Mouse (Mus musculus): ENCODE measurements around the gene Rabep1. TPM values are rescaled to one million over a fixed set of nuclear protein-coding genes. Genes with fewer than 3 reads are reported as not detected.

Gene Rabep1
- total RNA-seq, 2 experiments from 2014 or later: 115 to 117 TPM

DNA sequence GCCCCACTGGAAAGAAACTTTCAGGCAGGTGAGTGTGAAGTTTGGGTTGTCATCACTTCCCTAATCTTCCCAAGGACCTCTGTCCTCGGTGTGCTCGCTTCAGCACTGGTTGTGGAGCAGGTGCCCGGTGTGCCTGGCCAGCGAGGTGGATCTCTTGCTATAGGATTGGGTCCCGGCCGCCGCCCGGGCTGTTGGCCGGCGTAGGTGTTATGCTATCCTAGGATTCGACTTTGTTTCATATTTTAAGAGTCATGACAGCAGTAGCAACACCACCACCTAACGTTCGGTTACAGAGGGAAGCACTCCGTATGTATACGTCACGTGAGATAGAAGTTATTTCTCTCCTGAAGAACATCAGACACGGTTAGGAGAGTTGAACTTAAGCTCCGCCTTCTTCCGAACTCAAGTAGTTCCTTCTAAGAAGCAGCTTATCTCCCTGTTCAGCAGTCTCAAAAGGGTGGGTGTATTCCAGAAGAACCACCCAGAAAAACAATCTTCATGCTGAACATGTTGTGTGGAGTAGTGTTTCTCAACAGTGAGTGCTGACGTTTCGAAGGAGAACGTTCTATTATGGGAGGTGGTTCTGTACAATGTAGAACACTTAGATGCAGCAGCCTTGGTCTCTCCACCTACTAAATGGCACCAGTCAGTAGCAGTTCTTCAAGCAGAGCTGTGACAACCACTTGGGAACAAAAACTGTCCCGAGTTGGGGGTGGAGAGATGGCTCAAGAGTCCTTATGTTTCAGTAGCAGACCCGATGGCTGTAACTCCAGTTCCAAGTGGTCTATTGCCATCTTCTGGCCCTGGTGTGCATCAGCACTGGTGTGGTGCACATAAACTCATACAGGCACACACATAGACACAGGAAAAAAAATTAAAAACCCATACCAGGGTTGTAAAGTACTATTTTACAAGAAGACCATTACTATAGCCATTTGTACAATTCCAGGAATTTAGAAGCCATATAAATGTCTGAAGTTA is 126.3 kb downstream of the Rabep1 start:
- DNase-seq (ENCODE audit: low spot score in 2 of 2): no peak

DNA sequence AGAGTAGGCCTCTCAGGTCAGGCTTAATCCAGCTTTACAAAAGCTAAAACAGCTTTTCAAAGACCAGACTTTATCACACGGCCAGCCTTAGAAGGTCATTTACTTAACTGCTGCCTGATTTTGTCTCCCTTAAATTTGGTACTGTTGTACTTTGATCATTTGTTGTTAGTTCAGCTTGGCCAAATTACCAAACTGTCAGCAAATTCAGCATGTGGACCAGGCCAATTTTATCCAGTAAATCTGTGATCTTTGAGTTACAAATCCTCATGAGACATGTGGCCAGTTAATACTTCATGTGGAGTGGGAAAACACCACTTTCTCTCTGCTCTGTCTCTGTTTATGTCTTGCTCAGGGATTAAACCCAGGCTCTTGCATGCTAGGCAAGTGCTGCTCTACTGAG is 128.0 kb downstream of the Rabep1 start:
- no peak for DNase-seq (ENCODE audit: low spot score in 2 of 2)

DNA sequence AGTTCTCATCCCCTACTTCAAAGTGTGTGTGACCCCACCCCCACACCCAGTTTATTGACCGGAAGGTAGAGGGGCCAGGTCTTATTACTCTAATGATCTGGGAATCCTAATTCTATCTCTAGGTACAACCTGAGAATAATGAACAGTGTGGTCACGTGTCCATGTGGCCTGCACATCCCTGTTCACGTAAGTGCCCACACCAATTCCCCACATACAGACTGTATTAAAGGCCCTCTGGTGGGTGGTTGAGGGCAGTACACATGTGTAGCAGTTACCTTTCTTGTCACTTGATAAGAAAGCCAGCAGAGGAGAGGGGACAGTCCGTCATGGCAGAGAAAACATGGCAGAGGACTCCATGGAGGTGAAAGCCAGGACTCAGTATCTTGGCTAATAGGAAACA is 129.4 kb downstream of the Rabep1 start:
- no peak for DNase-seq (ENCODE audit: low spot score in 2 of 2)

DNA sequence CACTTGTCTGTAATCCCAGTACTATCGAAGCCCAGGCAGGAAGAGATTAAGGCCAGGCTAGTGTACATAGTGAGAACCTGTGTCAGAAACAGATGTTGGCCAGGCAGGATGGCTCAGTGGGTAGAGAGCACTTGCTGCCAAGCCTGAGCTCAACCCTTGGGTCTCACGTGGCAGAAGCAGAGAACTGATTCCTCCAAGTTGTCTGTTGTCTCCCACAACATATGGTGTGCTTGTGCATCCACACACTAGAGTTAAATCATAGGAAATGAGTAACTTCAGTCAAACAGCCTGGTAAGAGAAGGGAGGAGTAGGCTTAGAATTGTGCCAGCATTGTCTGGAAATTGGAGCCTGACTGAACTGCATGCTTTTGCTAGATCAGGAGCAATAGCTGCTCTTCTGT is 130.6 kb downstream of the Rabep1 start:
- DNase-seq (ENCODE audit: low spot score in 2 of 2): no peak

DNA sequence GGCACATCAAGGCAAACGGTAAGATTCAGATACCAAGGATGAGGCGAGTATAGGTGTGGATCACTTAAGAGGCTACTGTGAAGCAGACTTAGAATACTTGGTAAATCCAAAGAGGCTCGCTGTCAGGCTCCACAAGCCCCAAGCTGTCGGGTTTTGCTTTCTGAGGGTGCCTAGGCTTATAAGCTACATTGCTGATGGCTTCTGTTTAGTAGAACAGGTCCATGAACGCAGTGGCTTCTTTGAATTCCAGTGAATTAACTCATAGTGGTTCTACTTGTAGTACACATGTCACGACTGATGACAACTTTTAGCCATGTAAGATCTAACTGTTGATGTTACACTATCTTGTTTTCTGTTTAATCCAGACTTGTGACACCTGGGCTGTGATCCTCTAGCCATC is 132.7 kb downstream of the Rabep1 start:
- DNase-seq (ENCODE audit: low spot score in 2 of 2): no peak

DNA sequence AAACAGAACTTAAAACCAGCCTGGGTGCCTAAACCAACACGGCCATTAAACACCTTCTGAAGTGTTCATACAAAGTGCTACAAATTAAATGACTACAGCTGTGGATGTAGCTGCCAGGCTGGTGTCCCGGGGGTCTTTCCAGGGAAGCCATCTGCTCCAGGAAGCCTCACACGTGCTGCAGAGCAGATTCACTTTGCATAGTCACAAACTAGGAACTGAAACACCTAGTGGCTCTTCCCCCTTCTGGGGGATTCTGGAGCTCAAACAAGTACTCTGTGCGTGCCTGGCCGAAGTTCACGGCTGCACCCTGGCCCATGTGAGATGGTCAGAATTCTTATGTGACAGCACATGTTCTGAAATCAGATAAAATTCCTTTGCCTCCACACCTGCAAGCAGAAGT is 135.7 kb downstream of the Rabep1 start:
- DNase-seq (ENCODE audit: low spot score in 2 of 2): no peak

DNA sequence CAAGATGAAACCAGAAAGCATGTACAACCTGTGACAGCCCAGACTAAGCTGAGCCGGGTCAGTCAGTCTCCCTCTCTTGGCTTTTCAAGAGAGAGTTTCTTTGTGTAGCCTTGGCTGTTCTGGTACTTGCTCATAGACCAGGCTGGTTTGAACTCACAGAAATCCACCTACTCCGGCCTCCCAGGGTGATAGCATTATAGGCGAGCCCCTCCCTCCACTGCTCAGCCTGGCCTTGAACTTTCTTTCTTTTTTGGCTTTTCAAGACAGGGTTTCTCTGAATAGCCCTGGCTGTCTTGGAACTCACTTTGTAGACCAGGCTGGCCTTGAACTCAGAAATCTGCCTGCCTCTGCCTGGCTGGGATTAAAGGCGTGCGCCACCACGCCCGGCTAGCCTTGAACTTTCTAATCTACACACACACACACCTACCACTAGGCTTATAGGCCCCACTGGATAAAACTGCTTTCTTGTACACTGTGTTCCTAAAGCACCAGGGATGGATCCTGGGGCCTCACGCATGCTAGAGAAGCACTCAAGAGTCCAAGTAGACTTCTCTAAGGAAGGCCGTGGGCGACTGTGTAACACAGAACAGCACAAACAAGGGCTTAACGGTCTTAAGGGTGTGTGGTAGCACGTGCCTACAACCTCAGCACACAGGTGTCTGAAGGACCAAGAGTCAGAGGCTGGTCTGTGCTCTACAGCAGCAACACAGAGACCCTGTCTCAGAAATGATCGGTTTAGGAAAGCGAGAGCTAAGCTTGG is 136.4 kb downstream of the Rabep1 start:
- DNase-seq (ENCODE audit: low spot score in 2 of 2): no peak

DNA sequence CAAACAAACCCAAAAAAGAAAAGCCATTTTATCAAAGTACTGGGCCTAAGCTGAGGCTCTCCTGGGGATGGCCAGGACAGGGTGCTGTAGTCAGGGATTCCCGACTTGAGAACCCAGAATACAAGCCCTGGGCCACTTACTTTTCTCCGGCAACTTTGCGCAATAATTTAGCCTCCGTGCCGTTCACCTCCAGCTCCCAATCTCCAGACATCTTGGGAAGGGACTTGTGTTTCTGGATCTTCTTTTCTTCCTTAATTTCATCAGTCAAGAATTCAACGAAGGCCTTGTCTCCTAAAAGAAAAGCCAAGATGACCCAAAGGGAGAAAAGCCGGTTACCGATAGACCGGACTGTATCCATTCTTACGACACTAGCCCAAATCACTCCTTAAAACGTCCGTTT is 137.5 kb downstream of the Rabep1 start:
- DNase-seq (ENCODE audit: low spot score in 2 of 2): no peak

DNA sequence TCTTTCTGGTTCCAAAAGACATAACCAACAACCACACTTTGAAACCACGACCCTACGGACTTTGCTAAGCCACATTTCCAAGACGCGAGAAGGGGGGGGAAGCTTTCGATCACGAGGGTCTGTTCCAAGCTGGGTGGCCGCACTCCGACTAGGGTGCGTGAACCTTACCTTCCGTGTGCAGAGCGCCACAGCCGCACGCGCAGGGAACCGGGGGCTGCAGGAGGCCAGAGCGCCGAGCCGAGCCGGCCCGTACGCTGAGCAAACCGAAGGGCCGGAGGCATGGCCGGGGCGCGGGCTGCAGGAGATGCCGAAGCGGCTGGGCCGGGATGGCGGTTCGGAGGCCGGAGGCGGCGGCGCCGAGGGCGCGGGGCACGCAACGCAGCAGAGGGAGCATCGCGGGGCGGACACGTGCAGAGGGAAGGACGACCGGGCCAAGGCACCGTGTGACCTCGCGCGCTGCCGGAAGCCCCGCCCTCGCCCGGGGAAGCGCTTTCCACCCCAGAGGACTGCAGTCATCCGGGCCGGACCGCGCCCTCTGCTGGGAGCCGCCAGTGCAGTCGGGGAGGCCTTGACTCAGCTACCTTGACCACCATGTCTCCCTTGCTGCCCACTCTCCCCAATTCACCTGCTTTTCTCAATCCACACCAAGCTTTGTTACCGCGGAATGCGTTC is 138.1 kb downstream of the Rabep1 start, which contains the start of gene C1qbp:
Gene C1qbp, minus strand, starts transcription at position 470 of the 672 bp plus-strand sequence.
- DNase-seq (ENCODE audit: low spot score in 2 of 2): peak; percentile 97 to 98

Other genes starting within 250 kb of the Rabep1 start
- gene 4930544D05Rik, start 228.9 kb upstream of the Rabep1 start, total RNA-seq (2021): 1 to 10 TPM in 1 of 2 experiments, not detected in 1; 1.1 TPM
- gene Chrne, start 225.6 kb upstream of the Rabep1 start, total RNA-seq (2021): under 1 TPM in 1 of 2 experiments, not detected in 1; 0.94 TPM
- gene Gp1ba, start 205.7 kb upstream of the Rabep1 start, total RNA-seq (2021): not detected
- 10 to 100 TPM; 60.3 to 61.5 TPM for gene Rnf167, start 197.5 kb upstream of the Rabep1 start, total RNA-seq (2021)
- gene Slc25a11, start 197.3 kb upstream of the Rabep1 start, total RNA-seq (2021): 100 to 1,000 TPM; 117 to 125 TPM
- 100 to 1,000 TPM; 364 to 371 TPM for gene Pfn1, start 190.1 kb upstream of the Rabep1 start, total RNA-seq (2021)
- gene Eno3, start 187.6 kb upstream of the Rabep1 start, total RNA-seq (2021): 10 to 100 TPM in 1 of 2 experiments, 1 to 10 TPM in 1; 5.1 to 10.5 TPM
- 10 to 100 TPM; 52.8 to 53.9 TPM for gene Spag7, start 175.4 kb upstream of the Rabep1 start, total RNA-seq (2021)
- 100 to 1,000 TPM; 183 to 189 TPM for gene Camta2, start 156.7 kb upstream of the Rabep1 start, total RNA-seq (2021)
- 1 to 10 TPM; 1.4 to 1.8 TPM for gene Inca1, start 144.6 kb upstream of the Rabep1 start, total RNA-seq (2021)
- 10 to 100 TPM; 55.9 to 59.9 TPM for gene Kif1c, start 144.2 kb upstream of the Rabep1 start, total RNA-seq (2021)
- gene Zfp3, start 80.6 kb upstream of the Rabep1 start, total RNA-seq (2021): 10 to 100 TPM; 16.2 to 17.4 TPM
- gene Scimp, start 32.2 kb upstream of the Rabep1 start, total RNA-seq (2021): not detected
- gene Nup88, start 125.2 kb downstream of the Rabep1 start, total RNA-seq (2021): 10 to 100 TPM; 60.7 to 69.2 TPM
- 10 to 100 TPM; 41.3 to 48.5 TPM for gene Rpain, start 125.4 kb downstream of the Rabep1 start, total RNA-seq (2021)
- 100 to 1,000 TPM; 107 to 119 TPM for gene C1qbp, start 138.2 kb downstream of the Rabep1 start, total RNA-seq (2021)
- 10 to 100 TPM; 25.6 to 25.7 TPM for gene Dhx33, start 159.7 kb downstream of the Rabep1 start, total RNA-seq (2021)
- gene Mis12, start 174.8 kb downstream of the Rabep1 start, total RNA-seq (2021): 10 to 100 TPM; 10.1 to 13.5 TPM
- 10 to 100 TPM; 20.8 to 23.0 TPM for gene Derl2, start 175.1 kb downstream of the Rabep1 start, total RNA-seq (2021)
- gene 6330403K07Rik, start 188.7 kb downstream of the Rabep1 start, total RNA-seq (2021): 100 to 1,000 TPM; 169 to 174 TPM

Data from layer of hippocampus, postnatal 10 days (tissue).